Mouse (Mus musculus): Measurements from ENCODE around the gene Cldn4. TPM values are rescaled to one million over a fixed set of nuclear protein-coding genes. Genes with fewer than 3 reads are reported as not detected.
"Not testable (repeated sequence)": the region's sequence is repeated elsewhere in the genome, so short reads cannot be mapped to it uniquely, and the experiment has no call there.

Gene Cldn4
- total RNA-seq, 2 experiments from 2014 or later: not detected

GRCm38 (mm10) chr5:134951053-134951884, 4.5 kb upstream of the Cldn4 start:
- intact Hi-C loops (cut with DNase I): no loop called here
- no peak for TF ChIP-seq CTCF (IDR thresholded peaks at IDR 0.05)
- no peak overlapping the region for H3K4me3 ChIP-seq

GRCm38 (mm10) chr5:134948085-134948439, 1.3 kb upstream of the Cldn4 start:
- DNase-seq: no peak
- TF ChIP-seq CTCF (IDR thresholded peaks at IDR 0.05): no peak
- H3K4me3 ChIP-seq: no peak overlapping the region
- no peak overlapping the region for H3K27ac ChIP-seq
- intact Hi-C loops (cut with DNase I): no loop called here

More at GRCm38 (mm10) chr5:134951053-134951884, 4.5 kb upstream of the Cldn4 start:
- H3K27ac ChIP-seq: no peak overlapping the region
- DNase-seq: no peak

GRCm38 (mm10) chr5:134947420-134948084, 818 bp upstream of the Cldn4 start:
- Histone ChIP-seq H3K4me3 (no peak overlapping the region), H3K27ac (no peak overlapping the region)
- no peak for TF ChIP-seq CTCF (IDR thresholded peaks at IDR 0.05)
- no peak for DNase-seq
- intact Hi-C loops (cut with DNase I): no loop called here

- intact Hi-C loops (cut with DNase I): no loop called here
- no peak overlapping the region for H3K4me3 ChIP-seq
- H3K27ac ChIP-seq: no peak overlapping the region
Measured at GRCm38 (mm10) chr5:134946063-134946856, 474 bp downstream of the Cldn4 start.

GRCm38 (mm10) chr5:134945266-134945959, 1.3 kb downstream of the Cldn4 start:
- H3K4me3 ChIP-seq: no peak overlapping the region
- no peak overlapping the region for H3K27ac ChIP-seq
- no peak for DNase-seq
- intact Hi-C loops (cut with DNase I): no loop called here
- no peak for TF ChIP-seq CTCF (IDR thresholded peaks at IDR 0.05)

More at GRCm38 (mm10) chr5:134946063-134946856, 474 bp downstream of the Cldn4 start:
- TF ChIP-seq CTCF (IDR thresholded peaks at IDR 0.05): no peak
- no peak for DNase-seq

- TF ChIP-seq CTCF (IDR thresholded peaks at IDR 0.05): no peak
- no peak for DNase-seq
- H3K27ac ChIP-seq: no peak overlapping the region
- intact Hi-C loops (cut with DNase I): no loop called here
- H3K4me3 ChIP-seq: no peak overlapping the region
Measured at GRCm38 (mm10) chr5:134944179-134944578, 2.6 kb downstream of the Cldn4 start.

GRCm38 (mm10) chr5:134942740-134943139, 4.0 kb downstream of the Cldn4 start:
- H3K4me3 ChIP-seq: no peak overlapping the region

GRCm38 (mm10) chr5:134941472-134942209, 5.1 kb downstream of the Cldn4 start:
- H3K4me3 ChIP-seq: no peak overlapping the region
- intact Hi-C loops (cut with DNase I): no loop called here
- TF ChIP-seq CTCF (IDR thresholded peaks at IDR 0.05): no peak
- no peak for DNase-seq
- H3K27ac ChIP-seq: no peak overlapping the region

More at GRCm38 (mm10) chr5:134942740-134943139, 4.0 kb downstream of the Cldn4 start:
- no peak for TF ChIP-seq CTCF (IDR thresholded peaks at IDR 0.05)
- H3K27ac ChIP-seq: peak overlapping the region; percentile 49
- no peak for DNase-seq
- intact Hi-C loops (cut with DNase I): no loop called here

GRCm38 (mm10) chr5:134939554-134939953, 7.2 kb downstream of the Cldn4 start:
- H3K4me3 ChIP-seq; intact Hi-C loops (cut with DNase I); H3K27ac ChIP-seq; DNase-seq: not testable (repeated sequence)

GRCm38 (mm10) chr5:134939069-134939468, 7.7 kb downstream of the Cldn4 start:
- no peak overlapping the region for H3K4me3 ChIP-seq
- no peak for DNase-seq
- intact Hi-C loops (cut with DNase I): no loop called here
- no peak overlapping the region for H3K27ac ChIP-seq
- no peak for TF ChIP-seq CTCF (IDR thresholded peaks at IDR 0.05)

- intact Hi-C loops (cut with DNase I): no loop called here
- H3K27ac ChIP-seq: no peak overlapping the region
- TF ChIP-seq CTCF (IDR thresholded peaks at IDR 0.05): no peak
Measured at GRCm38 (mm10) chr5:134936626-134937185, 10.0 kb downstream of the Cldn4 start.

More at GRCm38 (mm10) chr5:134936626-134937185, 10.0 kb downstream of the Cldn4 start:
- no peak for DNase-seq
- no peak overlapping the region for H3K4me3 ChIP-seq

Data from gastrocnemius, adult 2 months (tissue).